Mouse (Mus musculus): ENCODE data around the gene Chn1. TPM values are rescaled to one million over a fixed set of nuclear protein-coding genes. Genes with fewer than 3 reads are reported as not detected.

Chn1 gene
- total and polyA plus RNA-seq, 3 experiments = 0.30 to 1.2 (median 0.60) TPM

DNA sequence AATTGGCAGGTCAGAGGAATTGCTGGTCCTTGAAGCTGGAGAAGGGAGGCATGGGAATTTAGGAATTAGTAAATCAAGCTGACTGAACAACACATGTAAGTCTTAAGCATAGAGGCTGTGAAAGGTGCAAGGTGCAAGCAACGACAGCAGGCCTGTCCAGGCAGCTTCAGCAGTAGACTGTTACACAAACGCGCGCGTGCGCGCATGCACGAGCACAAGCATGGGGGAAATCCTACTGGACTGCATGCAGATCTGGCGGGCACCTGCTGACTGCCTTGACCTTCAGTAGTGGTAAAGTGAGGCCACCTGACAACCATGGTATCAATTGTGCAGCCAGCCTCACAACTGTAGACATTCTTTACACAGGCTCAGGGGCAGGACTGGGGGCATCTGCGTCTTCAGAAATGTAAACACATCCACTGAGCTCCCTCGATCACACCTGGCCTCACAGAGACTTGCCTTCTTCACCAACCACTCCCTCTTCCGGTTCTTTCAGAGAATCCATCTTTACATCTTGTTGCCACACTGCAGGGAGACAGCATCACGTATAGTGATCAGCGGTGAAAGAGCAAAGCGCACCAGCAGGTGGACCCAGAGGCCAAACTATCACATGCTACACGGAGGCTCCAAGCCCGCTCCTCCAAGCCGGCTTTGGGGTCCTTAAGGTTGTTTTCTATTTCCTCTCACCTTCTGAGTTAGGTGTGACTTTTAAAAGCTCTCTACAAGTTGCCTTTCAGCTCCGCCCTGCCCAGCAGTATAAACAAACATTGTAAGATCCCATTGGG, 16.9 kb upstream of the Chn1 start:
- DNase-seq (ENCODE audit: low spot score) (no peak), ATAC-seq (ENCODE audit: extremely low read depth, insufficient number of reproducible peaks, low FRiP score, poor library complexity, severe bottlenecking) (no peak)
- Histone ChIP-seq H3K9me3 (replicated peaks) (no peaks in the 10 kb centered on the region), H3K27me3 (ENCODE audit: insufficient read depth, low read length) (peaks cover 60% of the 10 kb centered on the region), H3K4me3 (ENCODE audit: low read depth, low read length) (no peak overlapping the region), H3K4me1 (ENCODE audit: insufficient read depth, low read depth, low read length) (peaks cover 4% of the 10 kb centered on the region), H3K36me3 (replicated peaks) (no peaks in the 10 kb centered on the region)
- TF ChIP-seq TAL1 (conservative IDR thresholded peaks at IDR 0.05; ENCODE audit: low read depth, low read length) = no peak
- TF ChIP-seq CTCF (IDR thresholded peaks at IDR 0.05; ENCODE audit: low read depth, low read length) = no peak
- no peak for TF ChIP-seq POLR2AphosphoS5 (IDR thresholded peaks at IDR 0.05; ENCODE audit: insufficient replicate concordance, low read depth, low read length)
- TF ChIP-seq GATA1 (IDR thresholded peaks at IDR 0.05; ENCODE audit: borderline replicate concordance, low read length) = no peak
- no peak for TF ChIP-seq GATA2 (IDR thresholded peaks at IDR 0.05; ENCODE audit: borderline replicate concordance, low read depth, low read length)

GRCm38 (mm10) chr2:73790332-73790731, 15.2 kb upstream of the Chn1 start:
- no peak for TF ChIP-seq TAL1 (conservative IDR thresholded peaks at IDR 0.05; ENCODE audit: low read depth, low read length)
- DNase-seq (ENCODE audit: low spot score) (no peak), ATAC-seq (ENCODE audit: extremely low read depth, insufficient number of reproducible peaks, low FRiP score, poor library complexity, severe bottlenecking) (no peak)
- H3K27me3 ChIP-seq (ENCODE audit: insufficient read depth, low read length) = peaks cover 52% of the 10 kb centered on the region
- no peak overlapping the region for H3K4me3 ChIP-seq (ENCODE audit: low read depth, low read length)
- H3K36me3 ChIP-seq (replicated peaks) = no peaks in the 10 kb centered on the region
- H3K4me1 ChIP-seq (ENCODE audit: insufficient read depth, low read depth, low read length) = peaks cover 4% of the 10 kb centered on the region
- no peaks in the 10 kb centered on the region for H3K9me3 ChIP-seq (replicated peaks)

DNA sequence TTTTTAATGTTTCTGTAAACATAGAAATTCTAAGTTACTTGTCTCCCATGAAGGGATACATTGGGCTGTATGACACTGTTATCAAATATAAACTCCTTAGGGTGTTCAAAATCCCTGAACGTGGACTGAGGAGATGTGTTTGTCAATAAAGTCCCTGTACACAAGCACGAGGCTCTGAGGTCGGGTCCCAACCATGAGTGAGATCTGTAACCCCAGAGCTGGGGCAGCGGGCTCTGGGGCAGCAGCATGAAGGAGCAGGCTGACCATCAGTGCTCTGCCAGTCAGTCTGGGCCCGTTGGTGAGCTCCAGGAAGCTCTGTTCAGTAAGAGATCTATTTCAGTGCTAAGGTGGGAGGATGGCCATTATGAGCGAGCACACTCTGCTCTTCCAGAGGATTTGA, 13.2 kb upstream of the Chn1 start:
- DNase-seq (ENCODE audit: low spot score) (no peak), ATAC-seq (ENCODE audit: extremely low read depth, insufficient number of reproducible peaks, low FRiP score, poor library complexity, severe bottlenecking) (no peak)
- peaks cover 53% of the 10 kb centered on the region for H3K27me3 ChIP-seq (ENCODE audit: insufficient read depth, low read length)
- H3K9me3 ChIP-seq (replicated peaks) = no peaks in the 10 kb centered on the region
- peaks cover 4% of the 10 kb centered on the region for H3K4me1 ChIP-seq (ENCODE audit: insufficient read depth, low read depth, low read length)
- no peaks in the 10 kb centered on the region for H3K36me3 ChIP-seq (replicated peaks)
- TF ChIP-seq TAL1 (conservative IDR thresholded peaks at IDR 0.05; ENCODE audit: low read depth, low read length) (no peak), GATA2 (IDR thresholded peaks at IDR 0.05; ENCODE audit: borderline replicate concordance, low read depth, low read length) (no peak), GATA1 (IDR thresholded peaks at IDR 0.05; ENCODE audit: borderline replicate concordance, low read length) (no peak), POLR2AphosphoS5 (IDR thresholded peaks at IDR 0.05; ENCODE audit: insufficient replicate concordance, low read depth, low read length) (no peak), CTCF (IDR thresholded peaks at IDR 0.05; ENCODE audit: low read depth, low read length) (no peak)
- no peak overlapping the region for H3K4me3 ChIP-seq (ENCODE audit: low read depth, low read length)

DNA sequence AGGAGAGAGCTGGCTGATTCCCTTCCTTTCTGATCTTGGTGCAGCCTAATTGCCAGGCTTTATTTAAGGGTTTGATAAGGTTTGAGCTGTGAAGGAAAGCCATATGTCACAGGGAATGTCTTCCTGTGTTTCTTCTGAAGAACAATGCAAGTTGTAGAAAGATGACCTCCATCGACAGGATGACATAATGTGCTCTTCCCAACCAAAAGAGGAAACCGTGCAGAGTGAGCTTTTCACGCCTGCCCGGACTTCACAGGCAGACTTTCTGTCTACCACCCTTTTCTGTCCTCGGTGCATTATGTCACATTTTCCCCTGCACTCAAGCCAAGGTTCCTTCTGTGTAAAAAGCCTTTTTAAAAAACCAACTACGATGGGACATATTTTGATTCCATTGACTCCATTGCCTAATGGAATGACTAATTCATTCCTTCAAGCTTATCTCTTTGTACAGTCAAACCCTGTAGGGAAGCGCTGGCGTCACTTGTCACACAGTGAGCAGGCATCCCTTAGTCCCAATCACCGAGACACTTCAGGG, 7.3 kb upstream of the Chn1 start:
- H3K9me3 ChIP-seq (replicated peaks) = no peaks in the 10 kb centered on the region
- no peaks in the 10 kb centered on the region for H3K36me3 ChIP-seq (replicated peaks)
- no peak overlapping the region for H3K4me3 ChIP-seq (ENCODE audit: low read depth, low read length)
- DNase-seq (ENCODE audit: low spot score) (no peak), ATAC-seq (ENCODE audit: extremely low read depth, insufficient number of reproducible peaks, low FRiP score, poor library complexity, severe bottlenecking) (no peak)
- H3K4me1 ChIP-seq (ENCODE audit: insufficient read depth, low read depth, low read length) = no peaks in the 10 kb centered on the region
- TF ChIP-seq GATA1 (IDR thresholded peaks at IDR 0.05; ENCODE audit: borderline replicate concordance, low read length) = no peak
- no peak for TF ChIP-seq CTCF (IDR thresholded peaks at IDR 0.05; ENCODE audit: low read depth, low read length)
- TF ChIP-seq TAL1 (conservative IDR thresholded peaks at IDR 0.05; ENCODE audit: low read depth, low read length) = no peak
- TF ChIP-seq POLR2AphosphoS5 (IDR thresholded peaks at IDR 0.05; ENCODE audit: insufficient replicate concordance, low read depth, low read length) = no peak
- TF ChIP-seq GATA2 (IDR thresholded peaks at IDR 0.05; ENCODE audit: borderline replicate concordance, low read depth, low read length) = no peak
- peaks cover 45% of the 10 kb centered on the region for H3K27me3 ChIP-seq (ENCODE audit: insufficient read depth, low read length)

- TF ChIP-seq CTCF (IDR thresholded peaks at IDR 0.05; ENCODE audit: low read depth, low read length) (no peak), GATA1 (IDR thresholded peaks at IDR 0.05; ENCODE audit: borderline replicate concordance, low read length) (no peak), POLR2AphosphoS5 (IDR thresholded peaks at IDR 0.05; ENCODE audit: insufficient replicate concordance, low read depth, low read length) (no peak), GATA2 (IDR thresholded peaks at IDR 0.05; ENCODE audit: borderline replicate concordance, low read depth, low read length) (no peak), TAL1 (conservative IDR thresholded peaks at IDR 0.05; ENCODE audit: low read depth, low read length) (no peak)
- ATAC-seq (ENCODE audit: extremely low read depth, insufficient number of reproducible peaks, low FRiP score, poor library complexity, severe bottlenecking) = no peak
- H3K27me3 ChIP-seq (ENCODE audit: insufficient read depth, low read length) = peaks cover 55% of the 10 kb centered on the region
- no peaks in the 10 kb centered on the region for H3K9me3 ChIP-seq (replicated peaks)
- H3K4me3 ChIP-seq (ENCODE audit: low read depth, low read length) = no peak overlapping the region
- no peaks in the 10 kb centered on the region for H3K36me3 ChIP-seq (replicated peaks)
- peaks cover 1% of the 10 kb centered on the region for H3K4me1 ChIP-seq (ENCODE audit: insufficient read depth, low read depth, low read length)
- DNase-seq (ENCODE audit: low spot score) = no peak
These were observed 5.3 kb upstream of the Chn1 start for GRCm38 (mm10) chr2:73780321-73781010.

GRCm38 (mm10) chr2:73779796-73780195, 4.7 kb upstream of the Chn1 start:
- H3K36me3 ChIP-seq (replicated peaks) = no peaks in the 10 kb centered on the region
- H3K9me3 ChIP-seq (replicated peaks) = no peaks in the 10 kb centered on the region
- DNase-seq (ENCODE audit: low spot score) = no peak
- no peak for TF ChIP-seq POLR2AphosphoS5 (IDR thresholded peaks at IDR 0.05; ENCODE audit: insufficient replicate concordance, low read depth, low read length)
- no peak for TF ChIP-seq GATA2 (IDR thresholded peaks at IDR 0.05; ENCODE audit: borderline replicate concordance, low read depth, low read length)
- no peak for TF ChIP-seq GATA1 (IDR thresholded peaks at IDR 0.05; ENCODE audit: borderline replicate concordance, low read length)
- peaks cover 5% of the 10 kb centered on the region for H3K4me1 ChIP-seq (ENCODE audit: insufficient read depth, low read depth, low read length)
- no peak overlapping the region for H3K4me3 ChIP-seq (ENCODE audit: low read depth, low read length)
- H3K27me3 ChIP-seq (ENCODE audit: insufficient read depth, low read length) = peaks cover 53% of the 10 kb centered on the region
- ATAC-seq (ENCODE audit: extremely low read depth, insufficient number of reproducible peaks, low FRiP score, poor library complexity, severe bottlenecking) = no peak
